Mouse (Mus musculus): ENCODE measurements at regions not wholly inside any gene's neighbourhood (a gene's known extent, or its start where the extent isn't known, plus 50 kb on each side); places are given as distances from the start of the nearest gene placed in this dataset.

GRCm38 (mm10) chr15:56604266-56604665, 873.2 kb downstream of the Slc22a22 start:
- DNase-seq (ENCODE audit: low read depth, low spot score): no peak

- DNase-seq (ENCODE audit: low read depth, low spot score): no peak
Observed at GRCm38 (mm10) chr15:56592656-56593055, 884.8 kb downstream of the Slc22a22 start.

- DNase-seq (ENCODE audit: low read depth, low spot score): no peak
Observed at GRCm38 (mm10) chr15:56580745-56581515, 896.5 kb downstream of the Slc22a22 start.

GRCm38 (mm10) chr15:56563192-56563591, 914.2 kb downstream of the Slc22a22 start:
- DNase-seq (ENCODE audit: low read depth, low spot score): no peak

- no peak for DNase-seq (ENCODE audit: low read depth, low spot score)
Observed at GRCm38 (mm10) chr15:56562785-56563184, 914.6 kb downstream of the Slc22a22 start.

GRCm38 (mm10) chr15:56562143-56562542, 915.3 kb downstream of the Slc22a22 start:
- no peak for DNase-seq (ENCODE audit: low read depth, low spot score)

GRCm38 (mm10) chr15:56554386-56554785, 923.0 kb downstream of the Slc22a22 start:
- DNase-seq (ENCODE audit: low read depth, low spot score): no peak

- no peak for DNase-seq (ENCODE audit: low read depth, low spot score)
Observed at GRCm38 (mm10) chr15:56553851-56554250, 923.6 kb downstream of the Slc22a22 start.

- DNase-seq (ENCODE audit: low read depth, low spot score): no peak
Observed at GRCm38 (mm10) chr15:56531529-56531928, 945.9 kb downstream of the Slc22a22 start.

- DNase-seq (ENCODE audit: low read depth, low spot score): no peak
Observed at GRCm38 (mm10) chr15:56518379-56518778, 959.0 kb downstream of the Slc22a22 start.

- DNase-seq (ENCODE audit: low read depth, low spot score): no peak
Observed at GRCm38 (mm10) chr15:56516095-56516494, 961.3 kb downstream of the Slc22a22 start.

- no peak for DNase-seq (ENCODE audit: low read depth, low spot score)
Observed at GRCm38 (mm10) chr15:56498774-56499173, 978.7 kb downstream of the Slc22a22 start.

- no peak for DNase-seq (ENCODE audit: low read depth, low spot score)
Observed at GRCm38 (mm10) chr15:56497757-56498156, 979.7 kb downstream of the Slc22a22 start.

- no peak for DNase-seq (ENCODE audit: low read depth, low spot score)
Observed at GRCm38 (mm10) chr15:56496355-56496754, 981.1 kb downstream of the Slc22a22 start.

GRCm38 (mm10) chr15:56485931-56486330, 991.5 kb downstream of the Slc22a22 start:
- no peak for DNase-seq (ENCODE audit: low read depth, low spot score)

- no peak for DNase-seq (ENCODE audit: low read depth, low spot score)
Observed at GRCm38 (mm10) chr15:56484693-56485092, 992.7 kb downstream of the Slc22a22 start.

- no peak for DNase-seq (ENCODE audit: low read depth, low spot score)
Observed at GRCm38 (mm10) chr15:56479682-56480081, 997.7 kb downstream of the Slc22a22 start.

GRCm38 (mm10) chr15:56479015-56479414, 998.4 kb downstream of the Slc22a22 start:
- DNase-seq (ENCODE audit: low read depth, low spot score): no peak

GRCm38 (mm10) chr15:56473679-56474078, 1003.7 kb downstream of the Slc22a22 start:
- no peak for DNase-seq (ENCODE audit: low read depth, low spot score)

- DNase-seq (ENCODE audit: low read depth, low spot score): no peak
Observed at GRCm38 (mm10) chr15:56451881-56452280, 1025.5 kb downstream of the Slc22a22 start.

GRCm38 (mm10) chr15:56448015-56448645, 1029.3 kb downstream of the Slc22a22 start:
- DNase-seq (ENCODE audit: low read depth, low spot score): no peak

GRCm38 (mm10) chr15:56440171-56440570, 1037.3 kb downstream of the Slc22a22 start:
- no peak for DNase-seq (ENCODE audit: low read depth, low spot score)

- DNase-seq (ENCODE audit: low read depth, low spot score): no peak
Observed at GRCm38 (mm10) chr15:56438370-56438769, 1039.1 kb downstream of the Slc22a22 start.

All from ES-CJ7 (cell line).